Mouse (Mus musculus): Measurements from ENCODE around the gene Cdc7. TPM values are rescaled to one million over a fixed set of nuclear protein-coding genes. Genes with fewer than 3 reads are reported as not detected.

Cdc7 gene
- polyA plus RNA-seq, 1 experiment from 2014 or later: 43.8 TPM

- 88% methylated on average over 4 of the region's 4 CpGs for WGBS
- Histone ChIP-seq H3K36me3 (no peaks in the 10 kb centered on the region), H3K27ac (replicated peaks) (no peak overlapping the region), H3K4me2 (no peak overlapping the region), H3K27me3 (no peaks in the 10 kb centered on the region), H3K4me1 (replicated peaks) (no peaks in the 10 kb centered on the region), H3K9ac (no peak overlapping the region), H3K4me3 (no peak overlapping the region), H3K9me3 (no peaks in the 10 kb centered on the region)
- no peak for ATAC-seq (ENCODE audit: low FRiP score, low read depth)
Observed at GRCm38 (mm10) chr5:107016538-107016937, 52.4 kb downstream of the Cdc7 start.

DNA sequence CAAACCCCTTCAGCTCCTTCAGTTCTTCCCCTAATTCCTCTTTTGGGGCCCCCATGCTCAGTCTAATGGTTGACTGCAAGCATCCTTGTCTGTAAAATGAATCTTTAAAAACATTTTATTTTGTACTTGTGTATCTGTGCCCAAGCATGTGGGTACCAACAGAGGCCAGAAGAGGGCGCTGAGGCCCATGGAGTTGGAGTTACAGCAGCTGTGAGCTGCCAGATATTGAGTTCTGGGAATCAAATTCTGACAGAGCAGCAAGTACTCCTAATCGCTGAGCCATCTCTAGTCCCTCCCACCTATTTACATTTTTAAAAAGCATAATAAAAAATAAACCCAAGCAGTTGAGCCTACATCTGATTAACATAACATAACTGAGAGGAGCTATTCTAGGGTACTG, 53.4 kb downstream of the Cdc7 start:
- H3K36me3 ChIP-seq: no peaks in the 10 kb centered on the region
- WGBS: 75% methylated on average over 2 of the region's 2 CpGs
- ATAC-seq (ENCODE audit: low FRiP score, low read depth): no peak

GRCm38 (mm10) chr5:107019057-107019456, 54.9 kb downstream of the Cdc7 start:
- H3K4me1 ChIP-seq (replicated peaks): no peaks in the 10 kb centered on the region
- H3K9ac ChIP-seq: no peak overlapping the region
- H3K9me3 ChIP-seq: no peaks in the 10 kb centered on the region
- H3K4me2 ChIP-seq: no peak overlapping the region
- no peak for ATAC-seq (ENCODE audit: low FRiP score, low read depth)
- no peaks in the 10 kb centered on the region for H3K27me3 ChIP-seq
- no peak overlapping the region for H3K27ac ChIP-seq (replicated peaks)
- 77% methylated on average over 5 of the region's 5 CpGs for WGBS
- H3K4me3 ChIP-seq: no peak overlapping the region
- no peaks in the 10 kb centered on the region for H3K36me3 ChIP-seq

More for the DNA sequence above, 53.4 kb downstream of the Cdc7 start:
- no peak overlapping the region for H3K9ac ChIP-seq
- H3K27ac ChIP-seq (replicated peaks): no peak overlapping the region
- H3K4me3 ChIP-seq: no peak overlapping the region
- no peak overlapping the region for H3K4me2 ChIP-seq
- H3K27me3 ChIP-seq: no peaks in the 10 kb centered on the region
- no peaks in the 10 kb centered on the region for H3K9me3 ChIP-seq
- H3K4me1 ChIP-seq (replicated peaks): no peaks in the 10 kb centered on the region

GRCm38 (mm10) chr5:107019904-107020303, 55.8 kb downstream of the Cdc7 start:
- 66% methylated on average over 6 of the region's 6 CpGs for WGBS
- no peak overlapping the region for H3K4me2 ChIP-seq
- H3K9ac ChIP-seq: no peak overlapping the region
- ATAC-seq (ENCODE audit: low FRiP score, low read depth): no peak
- no peaks in the 10 kb centered on the region for H3K36me3 ChIP-seq
- no peak overlapping the region for H3K27ac ChIP-seq (replicated peaks)
- H3K4me3 ChIP-seq: no peak overlapping the region
- no peaks in the 10 kb centered on the region for H3K4me1 ChIP-seq (replicated peaks)
- H3K9me3 ChIP-seq: no peaks in the 10 kb centered on the region
- no peaks in the 10 kb centered on the region for H3K27me3 ChIP-seq

DNA sequence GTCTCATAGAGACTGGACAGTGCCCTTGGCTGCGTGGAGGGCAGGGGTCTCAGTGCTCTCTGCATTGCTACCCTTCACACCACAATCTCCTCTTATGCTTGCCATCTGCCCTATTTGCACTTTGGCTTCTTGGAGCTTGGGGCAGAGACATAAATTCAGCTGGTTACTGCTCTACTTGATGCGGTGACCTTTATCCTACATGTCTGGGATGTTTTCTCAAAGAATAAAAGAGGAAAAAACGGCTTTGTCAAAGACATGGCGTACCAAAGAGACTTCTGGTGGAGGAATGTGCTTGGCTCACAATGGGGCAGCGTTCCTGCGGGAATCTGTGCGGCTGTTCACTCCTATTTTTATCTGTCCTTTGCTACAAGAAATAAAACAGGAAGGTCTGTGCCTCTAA, 56.2 kb downstream of the Cdc7 start:
- no peaks in the 10 kb centered on the region for H3K36me3 ChIP-seq
- no peak overlapping the region for H3K27ac ChIP-seq (replicated peaks)
- H3K4me1 ChIP-seq (replicated peaks): no peaks in the 10 kb centered on the region
- no peak overlapping the region for H3K9ac ChIP-seq
- no peak overlapping the region for H3K4me3 ChIP-seq
- no peaks in the 10 kb centered on the region for H3K27me3 ChIP-seq
- no peak for ATAC-seq (ENCODE audit: low FRiP score, low read depth)
- WGBS: 43% methylated on average over 7 of the region's 7 CpGs
- H3K4me2 ChIP-seq: no peak overlapping the region
- no peaks in the 10 kb centered on the region for H3K9me3 ChIP-seq

DNA sequence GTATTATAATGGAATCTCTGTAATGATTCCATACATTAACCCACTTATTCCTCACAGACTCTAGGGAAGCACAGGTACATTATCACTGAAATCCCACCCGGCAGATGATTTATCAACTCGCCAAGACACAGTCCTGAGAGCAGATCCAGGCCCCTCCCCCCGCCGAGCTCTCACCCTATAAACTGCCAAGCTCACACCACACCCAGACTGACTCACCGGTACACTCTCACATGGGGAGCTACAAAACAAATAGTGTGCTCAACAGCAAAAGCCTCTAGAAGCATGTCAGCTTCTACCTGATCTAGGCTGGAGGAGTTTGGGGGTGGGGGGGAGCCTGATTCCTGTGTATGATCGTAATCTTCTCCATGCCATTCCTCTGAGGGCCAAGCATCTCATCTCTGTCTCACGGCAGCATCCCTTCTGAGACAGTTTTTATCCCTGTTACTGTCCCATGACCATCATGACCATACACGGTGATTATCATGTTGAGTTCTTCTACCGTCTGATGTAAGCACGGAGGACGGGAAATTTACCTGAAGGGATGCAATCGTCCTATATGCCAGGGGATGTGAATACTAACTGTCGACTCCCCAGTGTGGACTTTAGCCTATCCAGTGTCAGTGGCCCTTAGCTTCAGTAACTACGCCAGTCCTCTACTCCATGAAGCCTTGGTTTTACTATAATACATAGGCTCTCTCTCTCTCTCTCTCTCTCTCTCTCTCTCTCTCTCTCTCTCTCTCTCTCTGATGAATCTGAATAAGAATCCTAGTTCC, 57.4 kb downstream of the Cdc7 start:
- Histone ChIP-seq H3K4me2 (no peak overlapping the region), H3K9me3 (no peaks in the 10 kb centered on the region), H3K27ac (replicated peaks) (no peak overlapping the region), H3K9ac (no peak overlapping the region), H3K36me3 (no peaks in the 10 kb centered on the region), H3K27me3 (no peaks in the 10 kb centered on the region), H3K4me1 (replicated peaks) (no peaks in the 10 kb centered on the region), H3K4me3 (no peak overlapping the region)
- ATAC-seq (ENCODE audit: low FRiP score, low read depth): no peak
- WGBS: 97% methylated on average over 14 of the region's 14 CpGs

DNA sequence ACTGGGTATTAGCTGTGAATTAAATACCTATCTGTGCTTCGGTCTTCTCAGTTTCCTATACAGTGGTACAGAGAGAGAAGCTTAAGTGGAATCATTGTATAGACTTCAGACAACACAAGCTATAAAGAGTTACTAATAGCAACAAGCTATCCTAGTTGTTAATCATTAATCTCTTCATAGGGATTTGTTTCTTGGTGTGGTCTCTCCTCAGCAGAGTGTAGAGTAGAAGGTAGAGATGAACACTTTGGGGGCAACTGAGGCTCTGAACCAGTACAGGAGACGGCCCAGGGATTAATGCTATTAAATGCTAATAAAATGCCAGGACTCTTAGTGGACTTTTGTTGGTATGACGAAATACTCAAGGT, 57.9 kb downstream of the Cdc7 start:
- no peak overlapping the region for H3K27ac ChIP-seq (replicated peaks)
- H3K4me3 ChIP-seq: no peak overlapping the region
- H3K27me3 ChIP-seq: no peaks in the 10 kb centered on the region
- no peak overlapping the region for H3K9ac ChIP-seq
- no peak overlapping the region for H3K4me2 ChIP-seq
- 97% methylated on average over 3 of the region's 3 CpGs for WGBS
- no peaks in the 10 kb centered on the region for H3K9me3 ChIP-seq
- H3K36me3 ChIP-seq: no peaks in the 10 kb centered on the region
- no peaks in the 10 kb centered on the region for H3K4me1 ChIP-seq (replicated peaks)
- ATAC-seq (ENCODE audit: low FRiP score, low read depth): no peak

DNA sequence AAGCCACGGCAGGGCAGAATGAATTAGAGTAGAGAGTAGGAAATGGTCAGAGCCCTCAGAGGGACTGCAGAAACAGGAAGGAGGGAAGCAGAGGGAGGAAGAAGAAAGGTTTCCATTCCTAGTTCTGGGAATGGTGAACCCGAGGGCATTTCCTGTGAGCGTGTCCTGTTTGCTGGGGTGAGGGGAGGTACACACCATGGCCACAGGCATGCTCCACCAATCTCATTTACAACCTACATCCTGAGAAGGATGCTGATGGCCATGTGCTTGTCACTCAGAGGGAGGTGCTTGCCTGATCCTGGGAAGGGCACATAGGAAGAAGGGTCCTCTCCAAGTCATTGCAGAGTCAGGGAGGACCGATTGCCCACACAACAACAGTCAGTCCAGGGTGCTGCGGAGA, 59.8 kb downstream of the Cdc7 start:
- no peak for ATAC-seq (ENCODE audit: low FRiP score, low read depth)
- Histone ChIP-seq H3K9me3 (no peaks in the 10 kb centered on the region), H3K27me3 (no peaks in the 10 kb centered on the region), H3K9ac (no peak overlapping the region), H3K27ac (replicated peaks) (no peak overlapping the region), H3K4me3 (no peak overlapping the region), H3K4me2 (no peak overlapping the region), H3K4me1 (replicated peaks) (no peaks in the 10 kb centered on the region), H3K36me3 (no peaks in the 10 kb centered on the region)
- WGBS: 71% methylated on average over 5 of the region's 5 CpGs

GRCm38 (mm10) chr5:107025371-107025770, 61.2 kb downstream of the Cdc7 start:
- H3K9ac ChIP-seq: no peak overlapping the region
- no peaks in the 10 kb centered on the region for H3K36me3 ChIP-seq
- no peak for ATAC-seq (ENCODE audit: low FRiP score, low read depth)
- no peaks in the 10 kb centered on the region for H3K9me3 ChIP-seq
- H3K4me1 ChIP-seq (replicated peaks): no peaks in the 10 kb centered on the region
- H3K27me3 ChIP-seq: no peaks in the 10 kb centered on the region
- H3K4me2 ChIP-seq: no peak overlapping the region
- WGBS: 80% methylated on average over 5 of the region's 5 CpGs
- H3K27ac ChIP-seq (replicated peaks): no peak overlapping the region
- H3K4me3 ChIP-seq: no peak overlapping the region

GRCm38 (mm10) chr5:107025809-107026208, 61.7 kb downstream of the Cdc7 start:
- Histone ChIP-seq H3K4me3 (no peak overlapping the region), H3K4me1 (replicated peaks) (no peaks in the 10 kb centered on the region), H3K27ac (replicated peaks) (no peak overlapping the region), H3K9me3 (no peaks in the 10 kb centered on the region), H3K4me2 (no peak overlapping the region), H3K36me3 (no peaks in the 10 kb centered on the region), H3K27me3 (no peaks in the 10 kb centered on the region), H3K9ac (no peak overlapping the region)
- ATAC-seq (ENCODE audit: low FRiP score, low read depth): no peak
- 84% methylated on average over 8 of the region's 8 CpGs for WGBS

GRCm38 (mm10) chr5:107027616-107028015, 63.5 kb downstream of the Cdc7 start:
- WGBS: 89% methylated on average over 6 of the region's 6 CpGs
- no peaks in the 10 kb centered on the region for H3K9me3 ChIP-seq
- no peaks in the 10 kb centered on the region for H3K36me3 ChIP-seq
- no peaks in the 10 kb centered on the region for H3K4me1 ChIP-seq (replicated peaks)
- no peak for ATAC-seq (ENCODE audit: low FRiP score, low read depth)
- H3K27ac ChIP-seq (replicated peaks): no peak overlapping the region
- H3K4me2 ChIP-seq: no peak overlapping the region
- H3K4me3 ChIP-seq: no peak overlapping the region
- H3K27me3 ChIP-seq: no peaks in the 10 kb centered on the region
- H3K9ac ChIP-seq: no peak overlapping the region

DNA sequence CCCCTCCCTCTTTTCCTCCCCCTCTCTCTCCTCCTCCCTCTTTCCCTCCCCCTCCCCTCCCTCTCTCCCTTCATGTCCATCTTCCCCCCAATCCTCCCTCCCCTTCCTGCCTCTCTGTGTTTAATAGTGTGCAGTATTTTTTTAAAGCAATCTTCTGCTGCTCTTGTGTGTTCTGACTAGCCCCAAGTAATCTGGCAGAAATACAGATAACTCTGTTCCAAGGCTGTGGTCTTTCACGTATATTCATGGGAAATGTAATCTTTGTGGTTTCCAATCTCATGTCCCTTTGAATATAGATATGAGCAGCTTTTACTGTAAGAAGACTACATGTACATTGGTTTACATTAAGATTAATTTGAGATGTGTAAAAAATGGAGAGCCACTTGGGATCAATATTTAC, 64.4 kb downstream of the Cdc7 start:
- Histone ChIP-seq H3K27ac (replicated peaks) (no peak overlapping the region), H3K9ac (no peak overlapping the region), H3K4me2 (no peak overlapping the region), H3K27me3 (no peaks in the 10 kb centered on the region), H3K4me1 (replicated peaks) (no peaks in the 10 kb centered on the region), H3K4me3 (no peak overlapping the region), H3K36me3 (no peaks in the 10 kb centered on the region), H3K9me3 (no peaks in the 10 kb centered on the region)
- WGBS: 59% methylated on average over 1 of the region's 1 CpGs
- no peak for ATAC-seq (ENCODE audit: low FRiP score, low read depth)

DNA sequence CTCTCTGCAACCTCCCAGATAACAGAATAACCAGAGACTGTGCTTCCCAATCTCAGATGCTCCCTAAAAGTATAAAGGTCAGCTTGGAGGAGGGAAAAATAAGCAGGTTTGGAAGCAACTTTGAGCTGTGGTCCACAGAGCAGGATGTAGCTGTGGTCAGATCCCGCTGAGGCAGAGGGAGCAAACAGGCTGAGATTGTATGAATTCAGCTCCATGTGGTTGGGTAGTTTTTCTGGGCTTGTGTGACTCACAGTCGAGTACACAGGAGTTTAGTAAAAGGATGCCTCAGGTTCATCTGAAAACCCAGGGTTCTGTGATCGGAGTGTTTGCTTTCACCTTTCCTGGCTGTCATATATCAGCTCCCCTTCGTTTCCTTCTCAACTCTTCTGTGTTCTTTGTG, 65.7 kb downstream of the Cdc7 start:
- no peak for ATAC-seq (ENCODE audit: low FRiP score, low read depth)

More for the DNA sequence above, 65.7 kb downstream of the Cdc7 start:
- no peaks in the 10 kb centered on the region for H3K9me3 ChIP-seq
- H3K27ac ChIP-seq (replicated peaks): no peak overlapping the region
- 71% methylated on average over 4 of the region's 4 CpGs for WGBS
- no peak overlapping the region for H3K4me3 ChIP-seq
- H3K4me1 ChIP-seq (replicated peaks): no peaks in the 10 kb centered on the region
- H3K9ac ChIP-seq: no peak overlapping the region
- no peaks in the 10 kb centered on the region for H3K36me3 ChIP-seq
- H3K4me2 ChIP-seq: no peak overlapping the region
- H3K27me3 ChIP-seq: no peaks in the 10 kb centered on the region
